Mouse (Mus musculus) forebrain, embryonic 13.5 days (tissue): ENCODE results near the gene Sept9. TPM values are rescaled to one million over a fixed set of nuclear protein-coding genes. Genes with fewer than 3 reads are reported as not detected.

Experiments
- ATAC-seq: fragments of 200-750 bp; cut with Nextera tagmentation; 2 replicates; pipeline ENCODE4 v1.8.0; 2017
- H3K27ac ChIP-seq: fragments of 300-500 bp; sonication (generic); 2 replicates; pipeline ENCODE4 v1.5.1; 2015; ENCODE audit warnings: inconsistent platforms, mild to moderate bottlenecking, moderate library complexity
- H3K27me3 ChIP-seq: fragments of 300-500 bp; sonication (generic); 2 replicates; pipeline ENCODE4 v1.6.1; 2015; ENCODE audit warnings: mild to moderate bottlenecking, inconsistent platforms
- H3K36me3 ChIP-seq: fragments of 300-500 bp; sonication (generic); 2 replicates; pipeline ENCODE4 v1.6.1; 2015; ENCODE audit warnings: mild to moderate bottlenecking, inconsistent platforms; ENCODE audit not compliant: poor library complexity, severe bottlenecking
- H3K4me1 ChIP-seq: fragments of 300-500 bp; sonication (generic); 2 replicates; pipeline ENCODE4 v1.6.1; 2015; ENCODE audit warnings: inconsistent platforms
- H3K4me2 ChIP-seq: fragments of 300-500 bp; sonication (generic); 2 replicates; pipeline ENCODE4 v1.6.1; 2015; ENCODE audit warnings: inconsistent platforms, mild to moderate bottlenecking, moderate library complexity
- H3K4me3 ChIP-seq: fragments of 300-500 bp; sonication (generic); 2 replicates; pipeline ENCODE4 v1.5.1; 2015; ENCODE audit warnings: mild to moderate bottlenecking, inconsistent platforms
- H3K9ac ChIP-seq: fragments of 300-500 bp; sonication (generic); 2 replicates; pipeline ENCODE4 v1.6.1; 2015; ENCODE audit warnings: mild to moderate bottlenecking, inconsistent platforms
- H3K9me3 ChIP-seq: fragments of 300-500 bp; sonication (generic); replicated peaks from 2 replicates; pipeline ENCODE4 v1.6.1; 2016; ENCODE audit warnings: inconsistent platforms
- WGBS: fragments of 180-500 bp; shearing (Covaris S2); methylation state at CpG from one replicate; pipeline ENCODE4 v1.1.7; 2015; 5-methylcytosine and 5-hydroxymethylcytosine counted together
- polyA plus RNA-seq: library from polyadenylated mRNA; unstranded; fragments of >200 nt; fragmentation: Nextera tagmentation; extraction: Ambion mirVana; gene quantifications from 2 replicates; pipeline ENCODE4 v1.2.1, GENCODE M21; 2015

Sept9 gene
- polyA plus RNA-seq, 1 experiment from 2014 or later, result 142 TPM

DNA sequence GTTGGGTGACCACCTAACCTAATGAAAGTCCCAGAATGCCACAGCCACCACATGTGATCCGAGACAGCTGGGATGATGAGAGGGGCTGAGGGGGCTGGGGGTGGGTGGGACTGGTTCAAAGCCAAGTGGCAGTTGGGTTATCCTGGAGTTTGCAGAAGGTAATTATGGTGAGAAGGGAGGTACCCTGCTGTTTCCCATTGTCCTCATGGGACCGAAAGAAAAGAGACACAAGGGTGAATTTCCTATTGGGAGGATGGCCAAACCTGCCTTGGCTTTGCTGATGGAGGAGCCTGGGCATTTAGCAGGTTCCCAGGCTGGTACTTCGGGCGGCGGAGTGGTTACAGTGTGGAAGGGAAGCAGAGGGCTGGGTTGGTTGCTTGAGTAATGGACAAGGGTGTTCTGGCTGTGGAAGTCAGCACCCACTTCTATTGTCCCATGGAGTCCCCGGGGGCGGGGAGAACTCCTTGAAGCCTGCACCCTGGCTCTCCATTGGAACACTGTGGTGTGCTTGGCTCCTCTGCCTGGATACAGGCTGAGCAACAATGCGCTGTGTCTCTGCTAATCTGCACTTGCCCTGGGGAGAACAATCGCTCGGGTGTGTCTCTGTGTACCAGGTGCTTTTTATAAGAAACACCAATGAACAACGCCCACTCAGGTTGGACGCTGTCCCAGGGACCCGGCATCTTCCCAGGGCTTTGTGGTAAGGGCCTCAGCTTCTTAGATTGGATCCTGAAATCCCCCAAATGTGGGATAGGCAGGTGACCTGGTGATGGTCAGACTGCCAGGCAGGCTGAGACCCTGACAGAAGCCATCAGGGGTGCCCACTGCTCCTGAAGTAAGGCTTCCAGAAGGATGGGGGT is 64.9 kb downstream of the Sept9 start:
- no peak overlapping the region for H3K27ac ChIP-seq
- H3K9me3 ChIP-seq, result no peaks in the 10 kb centered on the region
- no peak overlapping the region for H3K9ac ChIP-seq
- peaks cover 64% of the 10 kb centered on the region for H3K4me1 ChIP-seq
- WGBS, result 52% methylated on average over 13 of the region's 13 CpGs
- peaks cover 6% of the 10 kb centered on the region; the same call in 1 of the 2 replicates for H3K27me3 ChIP-seq
- no peak overlapping the region for H3K4me3 ChIP-seq
- no peak for ATAC-seq
- no peak overlapping the region for H3K4me2 ChIP-seq
- no peaks in the 10 kb centered on the region for H3K36me3 ChIP-seq

DNA sequence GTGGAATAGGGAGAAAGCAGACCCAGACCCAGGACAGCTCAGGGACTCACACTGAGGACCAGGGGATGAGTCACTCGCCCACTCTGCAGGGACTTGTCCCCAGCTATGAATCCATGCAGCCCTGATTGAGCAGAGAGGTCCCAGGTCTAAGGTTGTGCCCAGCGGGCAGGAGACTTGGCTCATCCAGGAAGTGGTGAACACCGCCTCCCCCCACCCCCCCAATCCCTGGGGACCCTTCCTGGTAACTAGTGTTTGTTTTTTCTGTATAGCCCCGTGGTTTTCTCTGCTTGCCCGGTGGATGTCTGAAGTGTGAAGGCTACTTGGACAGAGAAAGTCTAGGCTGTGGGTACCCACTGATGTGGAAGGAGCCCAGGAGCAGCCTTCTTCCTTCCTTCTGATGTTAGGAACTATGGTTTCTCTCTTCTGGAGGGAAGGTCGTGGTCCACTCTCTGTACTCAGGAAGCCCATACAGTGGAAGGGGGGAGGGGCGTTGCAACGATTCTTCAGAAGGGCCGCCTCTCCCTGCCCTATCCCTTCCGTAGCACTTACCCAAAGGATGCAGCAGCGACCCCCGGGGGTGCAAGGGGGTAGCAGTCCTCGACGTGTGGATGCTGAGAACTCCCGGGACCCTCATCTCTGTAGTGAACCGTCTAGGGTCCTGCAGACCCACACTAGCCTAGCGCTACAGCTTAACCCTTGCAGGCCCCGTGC is 66.0 kb downstream of the Sept9 start:
- peak overlapping the region; percentile 90 for H3K4me2 ChIP-seq
- 0 out of 2 replicates have a peak, but pooled peaks have one; percentile 11 for ATAC-seq
- H3K27ac ChIP-seq, result peak overlapping the region; percentile 42
- no peaks in the 10 kb centered on the region for H3K9me3 ChIP-seq
- H3K27me3 ChIP-seq, result peaks cover 6% of the 10 kb centered on the region; the same call in 1 of the 2 replicates
- peaks cover 74% of the 10 kb centered on the region for H3K4me1 ChIP-seq
- WGBS, result 7% methylated on average over 18 of the region's 18 CpGs
- H3K9ac ChIP-seq, result peak overlapping the region; percentile 79
- H3K36me3 ChIP-seq, result no peaks in the 10 kb centered on the region
- peak overlapping the region; percentile 64 for H3K4me3 ChIP-seq

DNA sequence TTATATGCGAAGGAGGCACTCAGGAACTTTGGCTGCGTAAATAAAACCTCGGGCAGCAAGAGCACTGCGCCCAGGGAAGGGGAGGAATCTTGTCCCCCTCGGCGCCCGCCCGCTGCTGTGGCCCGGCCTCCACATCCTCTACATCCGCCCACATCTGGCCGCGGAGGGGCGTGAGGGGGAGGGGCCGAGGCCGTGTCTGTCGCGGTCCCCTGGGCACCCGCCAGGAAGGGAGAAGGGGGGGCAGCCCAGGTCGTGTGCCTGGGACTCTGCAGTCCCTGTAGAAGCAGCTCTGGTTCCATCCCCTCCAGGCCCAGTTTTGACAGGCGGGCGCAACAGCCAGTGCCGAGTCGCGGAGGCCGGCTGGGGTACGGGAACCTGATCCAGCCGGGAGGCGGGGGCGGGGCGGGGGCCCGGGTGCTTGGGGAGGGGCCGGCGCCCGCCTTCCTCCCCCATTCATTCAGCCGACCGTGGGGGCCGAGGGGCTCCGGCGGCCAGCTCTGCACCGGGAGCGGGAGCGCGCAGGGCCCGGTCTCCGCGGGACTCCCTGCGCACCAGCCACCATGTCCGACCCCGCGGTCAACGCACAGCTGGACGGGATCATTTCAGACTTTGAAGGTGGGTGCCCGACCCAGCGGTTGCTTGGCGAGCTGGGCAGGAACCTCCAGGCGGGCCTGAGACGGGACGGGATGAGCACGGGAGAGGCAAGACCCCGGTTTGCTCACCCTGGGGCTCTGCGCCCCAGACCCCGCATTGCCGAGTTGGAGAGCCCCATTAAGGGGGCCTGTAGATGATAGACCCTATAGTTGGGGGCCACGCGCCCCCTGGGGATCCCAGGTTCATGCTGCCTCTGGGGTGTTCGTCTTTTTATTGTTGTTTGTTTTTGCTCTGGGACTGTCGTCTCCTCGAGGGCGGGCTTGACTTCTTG is 66.8 kb downstream of the Sept9 start:
- peak; percentile 69 for ATAC-seq
- Histone ChIP-seq H3K27me3 (peaks cover 6% of the 10 kb centered on the region; the same call in 1 of the 2 replicates), H3K4me2 (peak overlapping the region; percentile 90), H3K9ac (peak overlapping the region; percentile 79), H3K27ac (peak overlapping the region; percentile 68), H3K36me3 (no peaks in the 10 kb centered on the region), H3K4me1 (peaks cover 71% of the 10 kb centered on the region), H3K9me3 (no peaks in the 10 kb centered on the region), H3K4me3 (peak overlapping the region; percentile 64)
- under 1% methylated on average over 41 of the region's 69 CpGs for WGBS

DNA sequence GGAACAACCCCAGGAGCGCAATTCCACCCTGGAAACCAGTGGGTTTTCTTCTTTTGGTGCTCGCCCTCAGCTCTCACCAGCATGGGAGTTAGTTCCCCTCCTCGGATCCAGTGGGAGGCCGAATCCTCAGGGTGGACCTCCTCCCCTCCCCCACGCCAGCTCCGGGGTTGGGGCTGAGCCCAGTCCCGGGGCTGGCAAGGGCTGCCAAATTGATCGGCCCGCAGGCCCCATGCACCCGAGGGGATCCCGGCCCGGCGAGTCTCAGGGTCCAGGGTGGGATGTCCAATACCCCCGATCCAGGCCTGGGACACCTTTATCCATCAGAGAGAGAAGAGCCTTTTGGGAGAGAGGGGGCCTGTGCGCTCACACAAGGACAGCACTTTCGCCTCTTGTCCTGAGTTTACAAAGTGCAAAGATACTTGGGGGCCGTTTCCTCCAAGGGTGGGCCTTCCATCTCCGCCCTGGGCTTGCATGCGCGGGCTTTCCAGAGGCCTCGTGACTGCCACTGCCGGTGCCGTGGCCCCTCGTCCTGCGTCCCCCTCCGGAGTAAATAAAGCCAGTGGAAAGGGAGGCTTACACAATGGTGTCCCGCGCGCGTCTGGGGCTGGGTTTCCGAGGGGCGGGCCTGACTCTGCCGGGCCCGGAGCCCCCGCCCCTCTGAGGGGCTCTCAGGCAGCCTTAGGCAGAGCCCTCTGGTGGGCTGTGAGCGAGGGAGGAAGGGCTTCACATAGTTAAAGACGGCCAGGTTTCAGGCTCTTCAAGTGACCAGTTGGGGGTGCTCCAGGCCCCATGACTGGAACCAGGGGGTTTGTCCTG is 67.7 kb downstream of the Sept9 start:
- under 1% methylated on average over 37 of the region's 37 CpGs for WGBS
- Histone ChIP-seq H3K4me2 (peak overlapping the region; percentile 90), H3K9ac (peak overlapping the region; percentile 79), H3K9me3 (no peaks in the 10 kb centered on the region), H3K4me3 (peak overlapping the region; percentile 64), H3K36me3 (0 out of 2 replicates have a peak, but pooled peaks cover 3% of the 10 kb centered on the region), H3K27me3 (peaks cover 6% of the 10 kb centered on the region; the same call in 1 of the 2 replicates), H3K27ac (peak overlapping the region; percentile 68), H3K4me1 (peaks cover 71% of the 10 kb centered on the region)
- peak; percentile 85 for ATAC-seq

DNA sequence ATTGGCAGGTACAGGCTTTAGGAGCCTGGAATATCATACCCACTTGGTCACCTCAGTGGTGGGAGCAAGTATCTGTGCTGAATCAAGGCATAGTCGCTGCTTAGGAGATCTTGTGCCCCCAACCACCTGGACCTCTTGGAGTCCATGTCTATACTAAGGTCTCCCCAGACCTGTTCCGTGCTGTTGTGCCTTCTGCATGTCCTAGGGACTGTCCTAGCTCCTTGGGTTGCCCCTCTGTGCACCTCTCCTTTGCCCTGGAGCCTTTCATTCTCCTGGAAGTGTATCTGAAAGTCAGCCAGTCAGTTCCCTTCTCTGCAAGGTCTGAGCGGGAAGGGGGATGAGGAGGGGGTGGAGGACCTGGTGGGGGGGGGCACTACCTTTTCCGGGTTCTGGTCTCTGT is 68.4 kb downstream of the Sept9 start:
- Histone ChIP-seq H3K36me3 (0 out of 2 replicates have a peak, but pooled peaks cover 6% of the 10 kb centered on the region), H3K9ac (peak overlapping the region; percentile 79), H3K4me1 (peaks cover 71% of the 10 kb centered on the region), H3K27me3 (peaks cover 6% of the 10 kb centered on the region; the same call in 1 of the 2 replicates), H3K9me3 (no peaks in the 10 kb centered on the region), H3K27ac (peak overlapping the region; percentile 49; the same call in 1 of the 2 replicates), H3K4me2 (peak overlapping the region; percentile 90), H3K4me3 (peak overlapping the region; percentile 64)
- no peak for ATAC-seq
- 15% methylated on average over 4 of the region's 4 CpGs for WGBS

DNA sequence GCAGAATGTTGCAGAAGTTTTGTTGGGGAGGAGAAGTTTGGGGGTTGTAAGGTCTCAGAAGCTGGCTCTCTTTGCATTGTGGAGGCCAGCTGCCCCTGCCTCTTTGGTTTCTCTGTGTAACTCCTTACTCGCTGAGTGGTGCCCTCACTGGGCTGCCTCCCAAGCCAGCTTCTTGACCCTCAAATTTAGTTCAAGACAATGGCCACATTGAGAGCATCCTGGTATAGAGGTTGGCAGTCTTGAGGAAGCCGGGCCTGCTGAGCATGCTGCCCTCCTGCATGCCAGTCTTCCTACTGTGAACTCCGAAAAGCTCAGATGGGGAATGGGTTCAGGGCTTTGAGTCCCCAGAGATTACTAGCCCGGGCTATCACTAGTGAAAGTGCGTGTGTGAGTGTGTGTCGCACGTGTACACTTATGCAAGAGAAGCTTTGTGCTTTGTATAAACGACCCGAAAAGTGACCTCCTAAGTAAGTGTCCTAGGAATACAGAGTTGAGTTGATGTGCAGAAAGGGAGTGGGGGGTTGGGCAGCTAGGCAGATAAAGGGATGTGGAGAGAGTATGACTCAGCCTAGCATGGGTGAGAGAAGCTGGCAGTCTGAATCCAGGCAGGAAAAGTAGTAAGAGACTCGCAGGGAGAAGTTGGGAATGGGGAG is 69.0 kb downstream of the Sept9 start:
- Histone ChIP-seq H3K9ac (peak overlapping the region; percentile 79), H3K4me1 (peaks cover 70% of the 10 kb centered on the region)
- no peak for ATAC-seq

DNA sequence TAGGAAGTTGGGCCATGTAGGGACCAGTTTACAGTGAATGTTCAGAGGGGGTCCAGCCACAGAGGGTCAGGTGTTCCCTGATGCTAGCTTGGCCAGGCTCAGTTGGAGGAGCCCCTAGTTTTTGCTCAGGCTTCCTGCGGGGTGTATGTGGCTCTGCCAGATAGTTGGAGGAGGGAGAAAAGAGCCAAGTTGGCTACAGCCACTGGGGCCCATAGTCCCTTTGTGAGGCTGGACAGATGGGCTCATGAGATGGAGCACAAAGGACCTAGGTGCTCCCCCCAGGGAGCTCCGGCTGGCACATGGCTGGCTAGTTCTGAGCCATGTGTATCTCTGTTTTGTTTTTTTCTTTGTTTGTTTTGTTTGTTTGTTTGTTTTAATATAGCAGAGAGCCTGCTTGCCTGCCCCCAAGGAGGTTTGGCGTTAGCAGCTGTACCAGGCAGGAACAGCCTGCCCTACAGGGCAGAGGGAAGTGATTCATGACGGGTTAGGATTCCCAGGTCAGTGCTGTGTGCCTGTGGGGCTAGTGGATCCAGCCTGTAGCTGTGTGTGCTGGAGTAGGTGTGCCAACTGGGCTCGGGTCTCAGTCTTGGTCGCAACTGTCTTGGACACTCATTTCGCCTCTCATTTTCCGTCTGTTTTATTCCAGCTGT is 69.7 kb downstream of the Sept9 start:
- no peak for ATAC-seq
- H3K4me2 ChIP-seq, result peak overlapping the region; percentile 90
- peaks cover 6% of the 10 kb centered on the region; the same call in 1 of the 2 replicates for H3K27me3 ChIP-seq
- 0 out of 2 replicates have a peak, but pooled peaks cover 6% of the 10 kb centered on the region for H3K36me3 ChIP-seq
- H3K4me1 ChIP-seq, result peaks cover 62% of the 10 kb centered on the region
- H3K9me3 ChIP-seq, result no peaks in the 10 kb centered on the region
- H3K27ac ChIP-seq, result peak overlapping the region; percentile 49
- 56% methylated on average over 8 of the region's 8 CpGs for WGBS
- no peak overlapping the region for H3K4me3 ChIP-seq
- 0 out of 2 replicates have a peak overlapping the region, but pooled peaks have one; percentile 8 for H3K9ac ChIP-seq

More for the DNA sequence above, 69.0 kb downstream of the Sept9 start:
- Histone ChIP-seq H3K4me3 (peak overlapping the region; percentile 64), H3K9me3 (no peaks in the 10 kb centered on the region), H3K36me3 (0 out of 2 replicates have a peak, but pooled peaks cover 6% of the 10 kb centered on the region), H3K27me3 (peaks cover 6% of the 10 kb centered on the region; the same call in 1 of the 2 replicates), H3K27ac (peak overlapping the region; percentile 49), H3K4me2 (peak overlapping the region; percentile 90)
- 42% methylated on average over 10 of the region's 10 CpGs for WGBS

DNA sequence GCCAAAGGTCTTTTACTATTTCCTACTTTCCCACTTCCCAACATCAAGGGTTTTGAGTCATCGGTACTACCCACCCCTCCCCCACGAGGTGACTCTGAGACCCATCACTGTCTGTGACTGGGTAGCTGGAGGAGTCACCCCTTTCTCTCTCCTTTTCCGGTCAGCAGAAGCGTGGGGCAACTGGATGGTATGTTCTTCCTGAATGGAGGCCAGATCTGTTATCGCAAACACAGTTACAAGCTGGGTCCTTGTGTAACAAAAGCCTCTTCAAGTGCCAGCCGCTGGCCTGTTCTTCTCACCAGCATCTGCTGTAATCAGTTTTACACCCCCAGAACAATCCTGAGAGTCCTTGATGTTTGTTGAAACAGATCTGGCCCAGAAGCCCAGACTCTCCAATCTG is 70.5 kb downstream of the Sept9 start:
- Histone ChIP-seq H3K36me3 (0 out of 2 replicates have a peak, but pooled peaks cover 6% of the 10 kb centered on the region), H3K9ac (no peak overlapping the region), H3K4me2 (no peak overlapping the region), H3K4me3 (no peak overlapping the region), H3K27ac (0 out of 2 replicates have a peak overlapping the region, but pooled peaks have one; percentile 1), H3K27me3 (no peaks in the 10 kb centered on the region), H3K9me3 (no peaks in the 10 kb centered on the region), H3K4me1 (peaks cover 59% of the 10 kb centered on the region)
- WGBS, result 62% methylated on average over 6 of the region's 6 CpGs
- no peak for ATAC-seq

DNA sequence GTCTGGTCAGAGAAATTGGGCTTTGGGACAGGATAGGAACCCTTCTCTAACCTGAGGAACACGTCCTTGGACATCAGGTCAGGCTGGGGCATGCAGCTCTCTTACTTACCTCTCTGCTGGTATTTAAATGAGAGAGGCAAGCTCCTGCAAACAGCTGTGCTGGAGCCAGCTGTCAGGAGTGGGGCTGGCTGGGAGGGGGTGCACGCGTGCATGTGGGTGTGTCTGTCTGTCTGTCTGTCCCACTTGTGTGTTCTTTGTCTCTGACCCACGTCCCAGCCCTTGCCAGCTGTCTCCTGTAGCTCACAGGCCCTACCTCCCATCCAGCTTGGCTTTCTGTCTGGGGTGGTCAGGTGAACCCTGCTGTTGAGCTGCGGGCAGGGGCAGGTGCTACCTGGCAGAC is 75.5 kb downstream of the Sept9 start:
- Histone ChIP-seq H3K4me1 (peaks cover 33% of the 10 kb centered on the region), H3K36me3 (0 out of 2 replicates have a peak, but pooled peaks cover 6% of the 10 kb centered on the region), H3K4me3 (no peak overlapping the region), H3K27me3 (no peaks in the 10 kb centered on the region), H3K9me3 (no peaks in the 10 kb centered on the region), H3K4me2 (no peak overlapping the region), H3K27ac (no peak overlapping the region), H3K9ac (no peak overlapping the region)
- no peak for ATAC-seq
- WGBS, result 61% methylated on average over 5 of the region's 5 CpGs

DNA sequence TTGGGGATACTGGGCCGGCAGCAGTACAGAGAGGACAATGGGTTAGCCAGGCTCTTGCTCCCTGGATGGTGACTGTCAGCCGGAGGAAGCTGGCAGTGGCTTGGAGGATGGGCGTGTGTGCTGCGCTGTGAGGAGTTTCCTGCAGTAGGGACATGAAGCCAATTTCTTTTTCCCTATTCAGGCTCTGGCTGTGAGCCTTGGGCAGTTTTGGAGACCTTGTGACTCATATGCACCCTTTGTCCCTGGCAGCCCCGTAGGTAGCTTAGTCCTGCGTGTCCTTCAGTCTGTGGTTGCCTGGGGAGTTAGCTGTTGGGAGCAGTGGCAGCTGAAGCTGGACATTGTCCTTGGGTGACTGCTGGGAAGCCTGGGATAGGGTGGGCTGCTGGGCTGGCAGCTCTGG is 76.5 kb downstream of the Sept9 start:
- no peak for ATAC-seq
- Histone ChIP-seq H3K9me3 (no peaks in the 10 kb centered on the region), H3K4me2 (no peak overlapping the region), H3K27me3 (no peaks in the 10 kb centered on the region), H3K27ac (peak overlapping the region; percentile 20; the same call in 1 of the 2 replicates), H3K4me1 (peaks cover 34% of the 10 kb centered on the region), H3K9ac (no peak overlapping the region), H3K4me3 (no peak overlapping the region), H3K36me3 (0 out of 2 replicates have a peak, but pooled peaks cover 6% of the 10 kb centered on the region)
- WGBS, result 28% methylated on average over 6 of the region's 6 CpGs
